Mouse (Mus musculus): ENCODE data around the gene Dennd2d.

- TF ChIP-seq TAL1 (IDR thresholded peaks at IDR 0.05; ENCODE audit: low read length) (no peak), GATA1 (IDR thresholded peaks at IDR 0.05; ENCODE audit: low read length) (no peak)
Observed at GRCm38 (mm10) chr3:106515016-106515415, 32.8 kb downstream of the Dennd2d start.
